Mouse (Mus musculus) kidney, adult 9 months (tissue): ENCODE measurements around the gene Spaca3.

ENCODE experiments used
- DNase-seq: peaks from one replicate; pipeline ENCODE4 v3.0.0; 2022

The Spaca3 gene

GRCm38 (mm10) chr11:80858065-80858464 lies at the start of gene Spaca3:
Spaca3 (plus strand) TSS chr11:80858365.
- DNase-seq = no peak

GRCm38 (mm10) chr11:80808551-80809070 lies 49.6 kb upstream of the Spaca3 start:
- peak; percentile 59 for DNase-seq

- DNase-seq = no peak
Measured at GRCm38 (mm10) chr11:80809666-80809992, 48.5 kb upstream of the Spaca3 start.

GRCm38 (mm10) chr11:80809993-80810821 lies 48.0 kb upstream of the Spaca3 start, which contains the start of gene Tmem98:
Tmem98 (plus strand) TSS chr11:80810175.
- DNase-seq = no peak

GRCm38 (mm10) chr11:80811156-80811555 lies 47.0 kb upstream of the Spaca3 start:
- no peak for DNase-seq

GRCm38 (mm10) chr11:80815354-80815753 lies 42.8 kb upstream of the Spaca3 start:
- no peak for DNase-seq

GRCm38 (mm10) chr11:80818060-80818697 lies 40.0 kb upstream of the Spaca3 start:
- DNase-seq = peak; percentile 86

- no peak for DNase-seq
Measured at GRCm38 (mm10) chr11:80820085-80820484, 38.1 kb upstream of the Spaca3 start.

GRCm38 (mm10) chr11:80821296-80821695 lies 36.9 kb upstream of the Spaca3 start:
- DNase-seq = peak; percentile 46

- DNase-seq = no peak
Measured at GRCm38 (mm10) chr11:80821794-80822193, 36.4 kb upstream of the Spaca3 start.

GRCm38 (mm10) chr11:80835395-80835794 lies 22.8 kb upstream of the Spaca3 start:
- DNase-seq = no peak

- no peak for DNase-seq
Measured at GRCm38 (mm10) chr11:80835841-80836240, 22.3 kb upstream of the Spaca3 start.

GRCm38 (mm10) chr11:80838724-80839123 lies 19.4 kb upstream of the Spaca3 start:
- DNase-seq = no peak

GRCm38 (mm10) chr11:80843435-80843834 lies 14.7 kb upstream of the Spaca3 start:
- no peak for DNase-seq

GRCm38 (mm10) chr11:80845486-80845885 lies 12.7 kb upstream of the Spaca3 start:
- DNase-seq = no peak

- peak; percentile 10 for DNase-seq
Measured at GRCm38 (mm10) chr11:80846115-80846514, 12.1 kb upstream of the Spaca3 start.

- no peak for DNase-seq
Measured at GRCm38 (mm10) chr11:80848131-80848530, 10.0 kb upstream of the Spaca3 start.

GRCm38 (mm10) chr11:80851859-80852258 lies 6.3 kb upstream of the Spaca3 start:
- DNase-seq = peak; percentile 30

- no peak for DNase-seq
Measured at GRCm38 (mm10) chr11:80853014-80853413, 5.2 kb upstream of the Spaca3 start.

GRCm38 (mm10) chr11:80854430-80854829 lies 3.7 kb upstream of the Spaca3 start:
- no peak for DNase-seq

GRCm38 (mm10) chr11:80854908-80855307 lies 3.3 kb upstream of the Spaca3 start:
- DNase-seq = no peak

GRCm38 (mm10) chr11:80856827-80857226 lies 1.3 kb upstream of the Spaca3 start:
- DNase-seq = no peak

GRCm38 (mm10) chr11:80862941-80863340 lies 4.8 kb downstream of the Spaca3 start:
- DNase-seq = no peak

- no peak for DNase-seq
Measured at GRCm38 (mm10) chr11:80868039-80868438, 9.9 kb downstream of the Spaca3 start.
